Mouse (Mus musculus) bone marrow, adult 2 months (tissue): ENCODE data around the gene Jph3.
A peak's percentile ranks its signal among the peaks of the same experiment; 100 is the strongest.

Experiments used
- CTCF ChIP-seq: fragments of 200-500 bp; IDR thresholded peaks from 2 replicates; pipeline ENCODE4 v1.5.1; 2011; ENCODE audit warnings: low read length, control low read depth; ENCODE audit not compliant: control insufficient read depth, insufficient read depth
- POLR2A ChIP-seq: fragments of 200-500 bp; IDR thresholded peaks from 2 replicates; pipeline ENCODE4 v1.6.1; 2011; ENCODE audit warnings: low read depth, mild to moderate bottlenecking, control low read depth, low read length, borderline replicate concordance; ENCODE audit not compliant: control insufficient read depth

GRCm38 (mm10) chr8:121685419-121685818, 44.0 kb upstream of the Jph3 start:
- TF ChIP-seq CTCF (peak; percentile 72), POLR2A (no peak)
